Mouse (Mus musculus) ES-E14 (cell line): ENCODE measurements around the gene Fam217a.

Source experiments
- CHD2 ChIP-seq: IDR thresholded peaks from 2 replicates; pipeline ENCODE4 v1.6.1; 2014; ENCODE audit warnings: mild to moderate bottlenecking, low read depth, low read length, inconsistent platforms
- ZNF384 ChIP-seq: IDR thresholded peaks from 2 replicates; pipeline ENCODE4 v1.6.1; 2012; ENCODE audit warnings: low read depth, low read length, inconsistent platforms

- peak; percentile 99 for TF ChIP-seq ZNF384
- TF ChIP-seq CHD2 = no peak
Measured at GRCm38 (mm10) chr13:34873801-34874681, 50.1 kb downstream of the Fam217a start.
